In genomic region chr6:67168803-67169202, GRCm38 (mm10) we compare ENCODE assay signal across 7 mouse cellular contexts.
DNase-seq lines count a peak whose midpoint lies in the region; ATAC-seq lines count a peak whose summit lies in the region.

No protein-coding gene starts in this region.

- DNase-seq in lung, adult 18-20 months: no peak
- DNase-seq in layer of hippocampus, postnatal 36 days: no peak
- no peak for DNase-seq in cerebellum, postnatal 4 days (ENCODE audit: low spot score in 2 of 2)

- no peak for ATAC-seq in lung, embryonic 15.5 days (ENCODE audit: borderline replicate concordance, extremely low read depth, low FRiP score, low TSS enrichment)
- ATAC-seq in forebrain, embryonic 15.5 days (replicated peaks): peak; percentile 59
- no peak for ATAC-seq in liver, embryonic 12.5 days
- no peak for ATAC-seq in stomach, embryonic 15.5 days (ENCODE audit: insufficient read depth, low FRiP score, low read depth)

- no peaks in the 10 kb centered on the region for H3K36me3 ChIP-seq in lung, embryonic 15.5 days
- H3K36me3 ChIP-seq in forebrain, embryonic 15.5 days: no peaks in the 10 kb centered on the region
- no peaks in the 10 kb centered on the region for H3K36me3 ChIP-seq in liver, embryonic 12.5 days
- H3K36me3 ChIP-seq in stomach, embryonic 15.5 days: no peaks in the 10 kb centered on the region

- WGBS in lung, embryonic 15.5 days: 24% methylated on average over 2 of the region's 2 CpGs
- 26% methylated on average over 2 of the region's 2 CpGs for WGBS in forebrain, embryonic 15.5 days
- 29% methylated on average over 2 of the region's 2 CpGs for WGBS in liver, embryonic 12.5 days (ENCODE audit: insufficient replicate concordance)
- WGBS in stomach, embryonic 15.5 days: 30% methylated on average over 2 of the region's 2 CpGs

- H3K9ac ChIP-seq in lung, embryonic 15.5 days: peak overlapping the region; percentile 31
- peak overlapping the region; percentile 52 for H3K9ac ChIP-seq in forebrain, embryonic 15.5 days (replicated peaks)
- no peak overlapping the region for H3K9ac ChIP-seq in liver, embryonic 12.5 days
- H3K9ac ChIP-seq in stomach, embryonic 15.5 days: no peak overlapping the region

- no peaks in the 10 kb centered on the region for H3K27me3 ChIP-seq in lung, embryonic 15.5 days
- no peaks in the 10 kb centered on the region for H3K27me3 ChIP-seq in forebrain, embryonic 15.5 days
- H3K27me3 ChIP-seq in liver, embryonic 12.5 days (replicated peaks): no peaks in the 10 kb centered on the region
- H3K27me3 ChIP-seq in stomach, embryonic 15.5 days (replicated peaks): no peaks in the 10 kb centered on the region

- H3K4me3 ChIP-seq in lung, embryonic 15.5 days: peak overlapping the region; percentile 45
- H3K4me3 ChIP-seq in forebrain, embryonic 15.5 days: peak overlapping the region; percentile 49
- peak overlapping the region; percentile 39 for H3K4me3 ChIP-seq in liver, embryonic 12.5 days
- peak overlapping the region; percentile 41 for H3K4me3 ChIP-seq in stomach, embryonic 15.5 days (replicated peaks)

- H3K27ac ChIP-seq in lung, embryonic 15.5 days: no peak overlapping the region
- H3K27ac ChIP-seq in forebrain, embryonic 15.5 days (replicated peaks): peak overlapping the region; percentile 53
- H3K27ac ChIP-seq in liver, embryonic 12.5 days: peak overlapping the region; percentile 67
- peak overlapping the region; percentile 31; the same call in 1 of the 2 replicates for H3K27ac ChIP-seq in stomach, embryonic 15.5 days

- peaks cover 9% of the 10 kb centered on the region for H3K4me1 ChIP-seq in lung, embryonic 15.5 days
- H3K4me1 ChIP-seq in forebrain, embryonic 15.5 days: no peaks in the 10 kb centered on the region
- peaks cover 49% of the 10 kb centered on the region for H3K4me1 ChIP-seq in liver, embryonic 12.5 days
- H3K4me1 ChIP-seq in stomach, embryonic 15.5 days: peaks cover 4% of the 10 kb centered on the region; the same call in 1 of the 2 replicates

- H3K9me3 ChIP-seq in lung, embryonic 15.5 days: no peaks in the 10 kb centered on the region
- no peaks in the 10 kb centered on the region for H3K9me3 ChIP-seq in forebrain, embryonic 15.5 days
- H3K9me3 ChIP-seq in liver, embryonic 12.5 days (replicated peaks): no peaks in the 10 kb centered on the region
- no peaks in the 10 kb centered on the region for H3K9me3 ChIP-seq in stomach, embryonic 15.5 days

- H3K4me2 ChIP-seq in lung, embryonic 15.5 days: peak overlapping the region; percentile 65
- H3K4me2 ChIP-seq in forebrain, embryonic 15.5 days (replicated peaks): peak overlapping the region; percentile 50
- peak overlapping the region; percentile 61 for H3K4me2 ChIP-seq in liver, embryonic 12.5 days
- H3K4me2 ChIP-seq in stomach, embryonic 15.5 days: peak overlapping the region; percentile 53

Comparison
In these comparisons a context has a peak if more than half of its experiments do, and no peak if none do; other contexts are left out.
1. H3K9ac ChIP-seq: peak in lung, embryonic 15.5 days (single experiment) and forebrain, embryonic 15.5 days (single experiment); none in liver, embryonic 12.5 days (single experiment) and stomach, embryonic 15.5 days (single experiment).
2. Peak in every context shown above with its lines, with median percentiles within 50 percentile points of each other: H3K4me2 ChIP-seq and H3K4me3 ChIP-seq.